Mouse (Mus musculus): Measurements from ENCODE around the gene Miga1.

GRCm38 (mm10) chr3:152238836-152239235 is 101.4 kb downstream of the Miga1 start:
- no peak for TF ChIP-seq CTCF (IDR thresholded peaks at IDR 0.05; ENCODE audit: borderline replicate concordance, extremely low read depth, insufficient read depth, insufficient read length)
- TF ChIP-seq POLR2A (IDR thresholded peaks at IDR 0.05; ENCODE audit: borderline replicate concordance, extremely low read depth, insufficient read depth, insufficient read length, poor library complexity, severe bottlenecking) = no peak

Measured in brain, embryonic 14.5 days (tissue).